Mouse (Mus musculus) gonadal fat pad, adult 2 months (tissue): ENCODE results near the gene Olfr275. TPM values are rescaled to one million over a fixed set of nuclear protein-coding genes. Genes with fewer than 3 reads are reported as not detected.
"Not testable (repeated sequence)": the region's sequence is repeated elsewhere in the genome, so short reads cannot be mapped to it uniquely, and the experiment has no call there.

Experiments used
- DNase-seq: peaks from one replicate; pipeline ENCODE4 v3.0.0-alpha.2; 2012; ENCODE audit warnings: low read depth
- polyA plus RNA-seq: library from polyadenylated mRNA; depleted of rRNA; stranded (reverse); fragments of >200 nt; gene quantifications from 2 replicates; pipeline ENCODE4 v1.2.3, GENCODE M21; 2012; rRNA removed

The Olfr275 gene
- polyA plus RNA-seq = not detected in 2 replicates

- DNase-seq = no peak
These were observed at the start of gene Olfr275 for GRCm38 (mm10) chr4:52814304-52814703. Olfr275 (plus strand) TSS chr4:52814604.

- DNase-seq = no peak
These were observed 48.8 kb upstream of the Olfr275 start for GRCm38 (mm10) chr4:52765612-52766011.

GRCm38 (mm10) chr4:52772186-52772585 lies 42.2 kb upstream of the Olfr275 start:
- DNase-seq = no peak

GRCm38 (mm10) chr4:52800013-52800412 lies 14.4 kb upstream of the Olfr275 start:
- no peak for DNase-seq

- no peak for DNase-seq
These were observed 2.5 kb upstream of the Olfr275 start for GRCm38 (mm10) chr4:52811871-52812270.

GRCm38 (mm10) chr4:52821375-52821774 lies 7.0 kb downstream of the Olfr275 start:
- no peak for DNase-seq

GRCm38 (mm10) chr4:52845411-52845810 lies 31.0 kb downstream of the Olfr275 start:
- DNase-seq = not testable (repeated sequence)

GRCm38 (mm10) chr4:52849039-52849635 lies 34.7 kb downstream of the Olfr275 start:
- no peak for DNase-seq

GRCm38 (mm10) chr4:52849672-52850071 lies 35.3 kb downstream of the Olfr275 start:
- DNase-seq = no peak

GRCm38 (mm10) chr4:52859136-52859535 lies 44.7 kb downstream of the Olfr275 start, which contains the start of gene Olfr273:
Olfr273 (minus strand) TSS chr4:52859236.
- no peak for DNase-seq

- DNase-seq = no peak
These were observed 49.8 kb downstream of the Olfr275 start for GRCm38 (mm10) chr4:52864156-52864555.

Other genes starting within 250 kb of the Olfr275 start
- gene Toporsl, start 218.3 kb upstream of the Olfr275 start, polyA plus RNA-seq = 0.18 TPM in 1 of 2 replicates, not detected in the other
- not detected in 2 replicates for gene Olfr273, start 44.6 kb downstream of the Olfr275 start, polyA plus RNA-seq
- 0.13 and 0.27 TPM in 2 replicates for gene Olfr272, start 104.6 kb downstream of the Olfr275 start, polyA plus RNA-seq
- gene Olfr270, start 149.9 kb downstream of the Olfr275 start, polyA plus RNA-seq = 0.12 and 0.14 TPM in 2 replicates
- gene Nipsnap3a, start 174.7 kb downstream of the Olfr275 start, polyA plus RNA-seq = 0.41 TPM in 1 of 2 replicates, not detected in the other
- 53.8 and 55.9 TPM in 2 replicates for gene Nipsnap3b, start 197.3 kb downstream of the Olfr275 start, polyA plus RNA-seq